ENCODE assay signal across 9 mouse cellular contexts in genomic region chr9:34993467-34994211, GRCm38 (mm10).
DNase-seq lines count a peak whose midpoint lies in the region; ATAC-seq and TF ChIP-seq lines count a peak whose summit lies in the region.
"Had no signal": no experiment of that assay in that cellular context is flagged by ENCODE, and none has a peak within 500 bp of the region (broad histone marks: within the 10 kb centered on the region; RNA-seq: fewer than 3 reads in every experiment).

No protein-coding gene starts in this region.

- intact Hi-C loops in heart, postnatal 10 days (cut with DNase I) = no loop called here

- 72% methylated on average over 4 of the region's 4 CpGs for WGBS in thymus, adult 2 months

- peaks cover 2% of the 10 kb centered on the region for H3K4me1 ChIP-seq in thymus, adult 2 months (replicated peaks; ENCODE audit: control insufficient read depth, insufficient read depth, low read length)
- H3K4me1 ChIP-seq: liver, embryonic 13.5 days had no signal

- no peak overlapping the region for H3K27ac ChIP-seq in thymus, adult 2 months (ENCODE audit: control insufficient read depth, insufficient read depth, low read length)
- H3K27ac ChIP-seq: liver, embryonic 13.5 days had no signal

- no peaks in the 10 kb centered on the region for H3K27me3 ChIP-seq in thymus, adult 2 months (ENCODE audit: control insufficient read depth, insufficient read depth, low read length)
- H3K27me3 ChIP-seq: liver, embryonic 13.5 days had no signal

- peak; percentile 88 for DNase-seq in 3T3-L1 (ENCODE audit: low read depth, low spot score)
- DNase-seq in adrenal gland, adult (ENCODE audit: inconsistent age in 2 of 2, low spot score in 1 of 2) = peak; percentile 94 to 97
- peak; percentile 61 for DNase-seq in fat pad, adult 2 months (ENCODE audit: extremely low read depth, low read depth, low spot score)
- DNase-seq in heart, postnatal 10 days = peak; percentile 90 to 91
- DNase-seq in layer of hippocampus, adult 9-11 months = peak; percentile 81
- DNase-seq in ovary, adult 18-20 months (ENCODE audit: low spot score) = peak; percentile 83
- DNase-seq in thymus, adult 2 months = no peak
- DNase-seq: liver, embryonic 13.5 days had no signal

- no peaks in the 10 kb centered on the region for H3K36me3 ChIP-seq in thymus, adult 2 months (ENCODE audit: control insufficient read depth, insufficient read depth, low read length)
- H3K36me3 ChIP-seq: liver, embryonic 13.5 days had no signal

- H3K4me3 ChIP-seq in thymus, adult 2 months (ENCODE audit: control insufficient read depth, insufficient read depth, low read length) = no peak overlapping the region
- H3K4me3 ChIP-seq: liver, embryonic 13.5 days had no signal

- no peak for TF ChIP-seq CTCF in thymus, adult 2 months (IDR thresholded peaks at IDR 0.05; ENCODE audit: borderline replicate concordance, control insufficient read depth, extremely low read depth, insufficient read depth, low read length, poor library complexity)

- TF ChIP-seq POLR2A in thymus, adult 2 months (IDR thresholded peaks at IDR 0.05; ENCODE audit: control insufficient read depth, extremely low read depth, insufficient read depth, low read length, poor library complexity) = no peak

- ATAC-seq in inflammation-experienced regulatory T-cells, adult 6 months = no peak
